Mouse (Mus musculus): ENCODE measurements around the gene Gltp. TPM values are rescaled to one million over a fixed set of nuclear protein-coding genes. Genes with fewer than 3 reads are reported as not detected.
A peak's percentile ranks its signal among the peaks of the same experiment; 100 is the strongest.

The Gltp gene
- total and polyA plus RNA-seq, 3 experiments, result 23.8 to 90.4 (median 25.5) TPM

DNA sequence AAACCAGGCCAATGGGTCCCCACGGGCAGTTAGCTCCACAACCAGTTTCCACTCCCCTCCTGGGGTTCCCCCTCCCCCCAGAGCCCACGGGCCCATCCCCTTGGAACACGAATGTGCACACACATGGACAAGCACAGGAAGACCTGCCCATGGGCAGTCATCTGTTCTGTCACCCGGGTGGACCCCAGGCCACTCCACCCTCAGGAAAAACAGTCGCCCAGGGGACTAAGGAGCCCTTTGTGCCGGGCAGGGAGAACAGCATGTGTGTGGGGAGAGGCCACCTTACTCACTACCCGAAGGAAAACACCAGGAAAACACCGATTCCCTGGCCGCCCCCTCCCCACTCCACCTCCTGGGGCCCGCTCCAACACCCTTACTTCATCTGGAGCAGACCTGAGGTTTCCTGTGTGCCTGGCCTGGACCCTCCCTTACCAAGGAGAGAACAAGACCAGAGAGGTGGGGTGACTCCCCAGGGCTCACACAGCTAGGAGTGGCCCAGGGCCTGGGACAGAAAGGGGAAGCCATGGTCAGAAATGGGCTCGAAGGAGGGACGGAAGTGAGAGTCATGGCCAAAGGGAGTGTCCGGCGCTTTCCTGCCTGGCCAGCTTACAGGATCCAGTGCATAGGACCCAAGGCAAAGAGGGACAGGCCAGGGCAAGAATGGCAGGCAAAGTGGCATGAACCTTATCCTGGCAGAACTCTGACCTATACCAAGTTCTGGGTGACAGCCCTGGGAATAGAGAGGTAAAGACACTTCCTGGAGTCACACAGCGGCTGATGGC lies 36.9 kb downstream of the Gltp start:
- H3K27ac ChIP-seq (ENCODE audit: insufficient read depth, low read depth), result no peak overlapping the region
- no peaks in the 10 kb centered on the region for H3K27me3 ChIP-seq (replicated peaks)
- peaks cover 5 to 34% of the 10 kb centered on the region in 2 experiments for H3K4me1 ChIP-seq (ENCODE audit: control insufficient read depth in 1 of 2, insufficient read depth in 2 of 2)
- no peak overlapping the region for H3K4me2 ChIP-seq (ENCODE audit: insufficient read depth, low read depth, poor library complexity, severe bottlenecking)
- in situ Hi-C loops (cut with MboI; ENCODE audit: low pct_ligation_motif_present, low pct_unique_long_range_greater_than_20kb, low sequenced_read_pairs) (no loop called here), dilution Hi-C loops (cut with MboI; ENCODE audit: extremely low pct_ligation_motif_present, extremely low pct_unique_long_range_greater_than_20kb, low sequenced_read_pairs) (no loop called here)
- TF ChIP-seq ELF1 (IDR thresholded peaks at IDR 0.05; ENCODE audit: low read depth, low read length), result no peak
- no peak for TF ChIP-seq TBP (conservative IDR thresholded peaks at IDR 0.05; ENCODE audit: low read depth, low read length)
- no peak for TF ChIP-seq MAZ (IDR thresholded peaks at IDR 0.05; ENCODE audit: low read depth, low read length)
- TF ChIP-seq JUN (IDR thresholded peaks at IDR 0.05; ENCODE audit: insufficient read depth, low read depth, low read length), result no peak
- TF ChIP-seq CTCF (conservative IDR thresholded peaks at IDR 0.05 in 1 of 2, IDR thresholded peaks at IDR 0.05 in 1 of 2; ENCODE audit: low read depth in 2 of 2, low read length in 2 of 2), result no peak
- no peak for TF ChIP-seq BHLHE40 (IDR thresholded peaks at IDR 0.05; ENCODE audit: low read depth, low read length)
- TF ChIP-seq POLR2AphosphoS2 (IDR thresholded peaks at IDR 0.05; ENCODE audit: low read depth, low read length), result no peak
- no peak for TF ChIP-seq JUND (conservative IDR thresholded peaks at IDR 0.05; ENCODE audit: low read depth, low read length)
- no peak for TF ChIP-seq RCOR1 (conservative IDR thresholded peaks at IDR 0.05; ENCODE audit: low read depth, low read length)
- TF ChIP-seq SIN3A (IDR thresholded peaks at IDR 0.05; ENCODE audit: low read length), result no peak
- TF ChIP-seq ZC3H11A (IDR thresholded peaks at IDR 0.05; ENCODE audit: low read depth, low read length), result no peak
- no peak for TF ChIP-seq PAX5 (IDR thresholded peaks at IDR 0.05; ENCODE audit: low read length)
- TF ChIP-seq CHD2 (IDR thresholded peaks at IDR 0.05; ENCODE audit: low read length), result no peak
- no peak for TF ChIP-seq MYC (IDR thresholded peaks at IDR 0.05; ENCODE audit: low read depth, low read length)
- no peak for TF ChIP-seq ETS1 (conservative IDR thresholded peaks at IDR 0.05; ENCODE audit: low read depth, low read length)
- TF ChIP-seq ZKSCAN1 (IDR thresholded peaks at IDR 0.05; ENCODE audit: borderline replicate concordance, low read depth, low read length), result no peak
- peaks cover 3% of the 10 kb centered on the region for H3K9me3 ChIP-seq (replicated peaks; ENCODE audit: low read length)
- H3K4me3 ChIP-seq (replicated peaks in 1 of 3; ENCODE audit: low read depth in 2 of 3, low read length in 2 of 3, poor library complexity in 1 of 3), result no peak overlapping the region
- no peak overlapping the region for H3K9ac ChIP-seq (ENCODE audit: insufficient read depth, low read depth)
- H3K36me3 ChIP-seq (replicated peaks in 1 of 2; ENCODE audit: control insufficient read depth in 1 of 2, insufficient read depth in 1 of 2, low read length in 1 of 2), result no peaks in the 10 kb centered on the region
- no peaks in the 10 kb centered on the region for H3K79me2 ChIP-seq (replicated peaks; ENCODE audit: control insufficient read depth, extremely low read depth, insufficient read depth, poor library complexity, severe bottlenecking)
- no peak for DNase-seq (ENCODE audit: extremely low read depth)

GRCm38 (mm10) chr5:114651449-114651848 lies 39.3 kb downstream of the Gltp start:
- no peak for DNase-seq (ENCODE audit: extremely low read depth)
- H3K4me1 ChIP-seq (ENCODE audit: control insufficient read depth in 1 of 2, insufficient read depth in 2 of 2), result peaks cover 5 to 41% of the 10 kb centered on the region in 2 experiments
- dilution Hi-C loops (cut with MboI; ENCODE audit: extremely low pct_ligation_motif_present, extremely low pct_unique_long_range_greater_than_20kb, low sequenced_read_pairs), result no loop called here
- no peaks in the 10 kb centered on the region for H3K27me3 ChIP-seq (replicated peaks)
- in situ Hi-C loops (cut with MboI; ENCODE audit: low pct_ligation_motif_present, low pct_unique_long_range_greater_than_20kb, low sequenced_read_pairs), result no loop called here
- no peak overlapping the region for H3K27ac ChIP-seq (ENCODE audit: insufficient read depth, low read depth)
- no peak overlapping the region for H3K4me2 ChIP-seq (ENCODE audit: insufficient read depth, low read depth, poor library complexity, severe bottlenecking)
- TF ChIP-seq MAX (IDR thresholded peaks at IDR 0.05; ENCODE audit: low read length) (no peak), SMC3 (IDR thresholded peaks at IDR 0.05; ENCODE audit: low read depth, low read length) (no peak), ZC3H11A (IDR thresholded peaks at IDR 0.05; ENCODE audit: low read depth, low read length) (no peak), JUND (conservative IDR thresholded peaks at IDR 0.05; ENCODE audit: low read depth, low read length) (no peak), CHD1 (IDR thresholded peaks at IDR 0.05; ENCODE audit: low read depth, low read length) (no peak), EP300 (IDR thresholded peaks at IDR 0.05; ENCODE audit: low read length) (no peak), TCF12 (IDR thresholded peaks at IDR 0.05; ENCODE audit: low read depth, low read length) (no peak), JUN (IDR thresholded peaks at IDR 0.05; ENCODE audit: insufficient read depth, low read depth, low read length) (no peak), CTCF (conservative IDR thresholded peaks at IDR 0.05 in 1 of 2, IDR thresholded peaks at IDR 0.05 in 1 of 2; ENCODE audit: low read depth in 2 of 2, low read length in 2 of 2) (no peak), USF2 (conservative IDR thresholded peaks at IDR 0.05; ENCODE audit: low read depth, low read length) (no peak), GABPA (IDR thresholded peaks at IDR 0.05; ENCODE audit: insufficient replicate concordance, low read depth, low read length) (no peak), PAX5 (IDR thresholded peaks at IDR 0.05; ENCODE audit: low read length) (no peak), UBTF (IDR thresholded peaks at IDR 0.05; ENCODE audit: low read depth, low read length) (no peak), ZMIZ1 (IDR thresholded peaks at IDR 0.05; ENCODE audit: low read depth, low read length) (no peak), CHD2 (IDR thresholded peaks at IDR 0.05; ENCODE audit: low read length) (no peak)
- H3K36me3 ChIP-seq (replicated peaks in 1 of 2; ENCODE audit: control insufficient read depth in 1 of 2, insufficient read depth in 1 of 2, low read length in 1 of 2), result no peaks in the 10 kb centered on the region
- H3K9me3 ChIP-seq (replicated peaks; ENCODE audit: low read length), result no peaks in the 10 kb centered on the region
- peak overlapping the region in 1 of 3 experiments; percentile 22 for H3K4me3 ChIP-seq (replicated peaks in 1 of 3; ENCODE audit: low read depth in 2 of 3, low read length in 2 of 3, poor library complexity in 1 of 3)
- H3K9ac ChIP-seq (ENCODE audit: insufficient read depth, low read depth), result no peak overlapping the region
- no peaks in the 10 kb centered on the region for H3K79me2 ChIP-seq (replicated peaks; ENCODE audit: control insufficient read depth, extremely low read depth, insufficient read depth, poor library complexity, severe bottlenecking)

Data from CH12.LX (cell line).